Mouse (Mus musculus) embryonic fibroblast, embryonic 13.5 days (primary cell): Measurements from ENCODE around the gene Dars.

Experiments used
- CTCF ChIP-seq: IDR thresholded peaks from 2 replicates; pipeline ENCODE4 v1.5.1; 2011; ENCODE audit warnings: mild to moderate bottlenecking, control low read depth, low read length, moderate library complexity, borderline replicate concordance; ENCODE audit not compliant: insufficient read depth
- POLR2A ChIP-seq: IDR thresholded peaks from 2 replicates; pipeline ENCODE4 v1.6.1; 2011; ENCODE audit warnings: low read depth, mild to moderate bottlenecking, control low read depth, low read length, moderate library complexity

GRCm38 (mm10) chr1:128323026-128323643 is 94.0 kb downstream of the Dars start:
- TF ChIP-seq CTCF = no peak
- no peak for TF ChIP-seq POLR2A
